Mouse (Mus musculus) CH12.LX (cell line): Measurements from ENCODE around the gene Proser2. TPM values are rescaled to one million over a fixed set of nuclear protein-coding genes. Genes with fewer than 3 reads are reported as not detected.

Experiments used
- DNase-seq: peaks from one replicate; pipeline ENCODE4 v3.0.0-alpha.2; 2013; ENCODE audit errors: extremely low read depth
- H3K27ac ChIP-seq: 2 replicates; pipeline ENCODE4 v1.5.1; 2012; ENCODE audit warnings: low read depth, mild to moderate bottlenecking, control low read depth, moderate library complexity; ENCODE audit not compliant: insufficient read depth
- H3K27me3 ChIP-seq: replicated peaks from 2 replicates; pipeline ENCODE3; 2012; ENCODE audit warnings: inconsistent platforms
- H3K36me3 ChIP-seq, 2 experiments: replicated peaks in 1 of 2; 2 replicates each; pipeline versions ENCODE3 to v1.6.1; 2012; ENCODE audit warnings: inconsistent platforms in 1 of 2, low read length in 1 of 2, mild to moderate bottlenecking in 1 of 2, mixed read lengths in 1 of 2, moderate library complexity in 1 of 2; ENCODE audit not compliant: control insufficient read depth in 1 of 2, insufficient read depth in 1 of 2
- H3K4me1 ChIP-seq, 2 experiments: 2 replicates each; pipeline ENCODE4 v1.6.1; 2012; ENCODE audit warnings: inconsistent platforms in 1 of 2, moderate library complexity in 1 of 2; ENCODE audit not compliant: insufficient read depth in 2 of 2, control insufficient read depth in 1 of 2
- H3K4me2 ChIP-seq: 2 replicates; pipeline ENCODE4 v1.6.1; 2012; ENCODE audit warnings: low read depth, mild to moderate bottlenecking, control low read depth; ENCODE audit not compliant: poor library complexity, insufficient read depth, severe bottlenecking
- H3K4me3 ChIP-seq, 3 experiments: fragments of 150-350 bp in 1 of 3; sonication (generic) in 1 of 3; replicated peaks in 1 of 3; 2 replicates each; pipeline versions ENCODE3 to v1.5.1; 2011 to 2012; ENCODE audit warnings: low read depth in 2 of 3, low read length in 2 of 3, mild to moderate bottlenecking in 2 of 3, moderate library complexity in 2 of 3, control low read depth in 1 of 3, improper control_type of control experiment in 1 of 3, inconsistent platforms in 1 of 3, mixed read lengths in 1 of 3; ENCODE audit not compliant: poor library complexity in 1 of 3
- H3K79me2 ChIP-seq: replicated peaks from 2 replicates; pipeline ENCODE4 v1.6.1; 2012; ENCODE audit warnings: mild to moderate bottlenecking, moderate library complexity; ENCODE audit not compliant: control insufficient read depth, poor library complexity, insufficient read depth, severe bottlenecking; ENCODE audit errors: extremely low read depth
- H3K9ac ChIP-seq: 2 replicates; pipeline ENCODE4 v1.6.1; 2012; ENCODE audit warnings: low read depth, mild to moderate bottlenecking, control low read depth, moderate library complexity; ENCODE audit not compliant: insufficient read depth
- H3K9me3 ChIP-seq: replicated peaks from 2 replicates; pipeline ENCODE3; 2012; ENCODE audit warnings: low read length, inconsistent platforms, mixed read lengths
- BHLHE40 ChIP-seq: IDR thresholded peaks from 2 replicates; pipeline ENCODE4 v1.6.1; 2011; ENCODE audit warnings: mild to moderate bottlenecking, low read depth, low read length, improper control_type of control experiment
- CHD1 ChIP-seq: IDR thresholded peaks from 2 replicates; pipeline ENCODE4 v1.6.1; 2012; ENCODE audit warnings: low read depth, low read length, improper control_type of control experiment, inconsistent platforms
- E2F4 ChIP-seq: IDR thresholded peaks from 2 replicates; pipeline ENCODE4 v1.6.1; 2011; ENCODE audit warnings: low read depth, low read length, improper control_type of control experiment; ENCODE audit not compliant: insufficient replicate concordance
- GABPA ChIP-seq: IDR thresholded peaks from 2 replicates; pipeline ENCODE4 v1.6.1; 2012; ENCODE audit warnings: low read depth, low read length, improper control_type of control experiment, inconsistent platforms; ENCODE audit not compliant: insufficient replicate concordance
- HCFC1 ChIP-seq: IDR thresholded peaks from 2 replicates; pipeline ENCODE4 v1.6.1; 2012; ENCODE audit warnings: low read depth, mild to moderate bottlenecking, inconsistent platforms, low read length, improper control_type of control experiment
- MAFK ChIP-seq: IDR thresholded peaks from 2 replicates; pipeline ENCODE4 v1.6.1; 2011; ENCODE audit warnings: low read length, improper control_type of control experiment; ENCODE audit not compliant: insufficient replicate concordance
- MAX ChIP-seq: IDR thresholded peaks from 2 replicates; pipeline ENCODE4 v1.6.1; 2011; ENCODE audit warnings: low read length, improper control_type of control experiment
- MAZ ChIP-seq: IDR thresholded peaks from 2 replicates; pipeline ENCODE4 v1.6.1; 2012; ENCODE audit warnings: low read depth, mild to moderate bottlenecking, inconsistent platforms, low read length, improper control_type of control experiment, moderate library complexity
- MEF2A ChIP-seq: IDR thresholded peaks from 2 replicates; pipeline ENCODE4 v1.6.1; 2014; ENCODE audit warnings: low read depth, mild to moderate bottlenecking, inconsistent platforms, low read length, improper control_type of control experiment, borderline replicate concordance
- MXI1 ChIP-seq: IDR thresholded peaks from 2 replicates; pipeline ENCODE4 v1.6.1; 2011; ENCODE audit warnings: mild to moderate bottlenecking, low read depth, low read length, improper control_type of control experiment
- MYC ChIP-seq: IDR thresholded peaks from 2 replicates; pipeline ENCODE4 v1.6.1; 2011; ENCODE audit warnings: low read depth, mild to moderate bottlenecking, improper control_type of control experiment, low read length
- NELFE ChIP-seq: IDR thresholded peaks from 2 replicates; pipeline ENCODE4 v1.6.1; 2011; ENCODE audit warnings: low read depth, low read length, improper control_type of control experiment
- NRF1 ChIP-seq: IDR thresholded peaks from 2 replicates; pipeline ENCODE4 v1.6.1; 2014; ENCODE audit warnings: low read depth, mild to moderate bottlenecking, inconsistent platforms, low read length, improper control_type of control experiment, moderate library complexity
- POLR2A ChIP-seq: IDR thresholded peaks from 2 replicates; pipeline ENCODE4 v1.6.1; 2011; ENCODE audit warnings: low read depth, mild to moderate bottlenecking, improper control_type of control experiment, low read length
- RAD21 ChIP-seq: IDR thresholded peaks from 2 replicates; pipeline ENCODE4 v1.6.1; 2011; ENCODE audit warnings: low read depth, mild to moderate bottlenecking, low read length, improper control_type of control experiment, moderate library complexity
- USF2 ChIP-seq: conservative IDR thresholded peaks from 2 replicates; pipeline ENCODE4 v1.6.1; 2011; ENCODE audit warnings: low read depth, low read length, improper control_type of control experiment
- ZC3H11A ChIP-seq: IDR thresholded peaks from 2 replicates; pipeline ENCODE4 v1.6.1; 2012; ENCODE audit warnings: low read depth, mild to moderate bottlenecking, inconsistent platforms, low read length, improper control_type of control experiment
- ZKSCAN1 ChIP-seq: IDR thresholded peaks from 2 replicates; pipeline ENCODE4 v1.6.1; 2012; ENCODE audit warnings: low read depth, inconsistent platforms, low read length, improper control_type of control experiment, borderline replicate concordance
- dilution Hi-C: fragments of 300-500 bp; cut with MboI; formaldehyde crosslinking; loops from 2 replicates; pipeline ENCODE4 v1.14.3; 2020; ENCODE audit warnings: low sequenced_read_pairs; ENCODE audit not compliant: extremely low pct_unique_long_range_greater_than_20kb, extremely low pct_ligation_motif_present
- in situ Hi-C: fragments of 300-500 bp; cut with MboI; formaldehyde crosslinking; loops from 3 replicates; pipeline ENCODE4 v1.14.3; 2019; ENCODE audit warnings: low sequenced_read_pairs, low pct_ligation_motif_present, low pct_unique_long_range_greater_than_20kb, mixed read lengths
- polyA plus RNA-seq: library from polyadenylated mRNA; unstranded; fragments of >175 nt; gene quantifications from 2 replicates; pipeline ENCODE4 v1.2.1, GENCODE M21; 2012; ENCODE audit warnings: low read depth; ENCODE audit not compliant: insufficient read length
- total RNA-seq, 2 experiments: library from RNA; depleted of rRNA; stranded (reverse); fragments of 300-350 nt in 1 of 2; fragments of >200 nt in 1 of 2; gene quantifications; 2 replicates each; pipeline ENCODE4 v1.2.3; 2012 to 2014

The Proser2 gene
- total and polyA plus RNA-seq, 3 experiments, result 0.29 to 2.1 TPM; not detected in 1

- Histone ChIP-seq H3K79me2 (no peaks in the 10 kb centered on the region), H3K9me3 (no peaks in the 10 kb centered on the region), H3K4me3 (no peak overlapping the region), H3K9ac (no peak overlapping the region), H3K27me3 (no peaks in the 10 kb centered on the region), H3K4me1 (no peaks in the 10 kb centered on the region), H3K36me3 (no peaks in the 10 kb centered on the region), H3K4me2 (no peak overlapping the region), H3K27ac (no peak overlapping the region)
- in situ Hi-C loops, result loop anchor here (25.0 kb wide), 1 partner anchor 1062 kb away; no protein-coding TSS in a partner anchor
- dilution Hi-C loops, result no loop called here
- TF ChIP-seq CHD1, result no peak
- no peak for TF ChIP-seq MAX
- TF ChIP-seq POLR2A, result no peak
- TF ChIP-seq NRF1, result no peak
- no peak for TF ChIP-seq ZC3H11A
- no peak for TF ChIP-seq E2F4
- TF ChIP-seq RAD21, result no peak
- TF ChIP-seq ZKSCAN1, result no peak
- TF ChIP-seq MXI1, result no peak
- no peak for TF ChIP-seq HCFC1
- no peak for TF ChIP-seq NELFE
- TF ChIP-seq MYC, result no peak
- TF ChIP-seq USF2, result no peak
- no peak for TF ChIP-seq MEF2A
- DNase-seq, result no peak
Measured at GRCm38 (mm10) chr2:6149801-6150200, 19.8 kb upstream of the Proser2 start.

GRCm38 (mm10) chr2:6146901-6147300 is 16.9 kb upstream of the Proser2 start:
- Histone ChIP-seq H3K4me2 (no peak overlapping the region), H3K9me3 (no peaks in the 10 kb centered on the region), H3K36me3 (no peaks in the 10 kb centered on the region), H3K9ac (no peak overlapping the region), H3K27ac (no peak overlapping the region), H3K27me3 (no peaks in the 10 kb centered on the region), H3K4me3 (no peak overlapping the region), H3K79me2 (no peaks in the 10 kb centered on the region), H3K4me1 (no peaks in the 10 kb centered on the region)
- dilution Hi-C loops, result no loop called here
- TF ChIP-seq MAZ (no peak), ZKSCAN1 (no peak), GABPA (no peak), CHD1 (no peak), MAFK (no peak), BHLHE40 (no peak)
- in situ Hi-C loops, result no loop called here
- DNase-seq, result no peak
